Mouse (Mus musculus) kidney, adult 8-10 months (tissue): ENCODE data around the gene Ado.

ENCODE experiments used
- DNase-seq, 2 experiments: peaks; one replicate each; pipeline ENCODE4 v3.0.0; 2022

Ado gene

GRCm38 (mm10) chr10:67548877-67549731 lies at the start of gene Ado:
Gene Ado (minus strand): TSS chr10:67548955.
- DNase-seq: peak; percentile 83 to 86

- DNase-seq: no peak
Observed at GRCm38 (mm10) chr10:67595278-67595677, 46.5 kb upstream of the Ado start.

- no peak for DNase-seq
Observed at GRCm38 (mm10) chr10:67585873-67586610, 37.3 kb upstream of the Ado start.

- no peak for DNase-seq
Observed at GRCm38 (mm10) chr10:67581698-67582285, 33.0 kb upstream of the Ado start.

GRCm38 (mm10) chr10:67579830-67580229 lies 31.1 kb upstream of the Ado start:
- no peak for DNase-seq

- DNase-seq: no peak
Observed at GRCm38 (mm10) chr10:67573310-67573709, 24.6 kb upstream of the Ado start.

GRCm38 (mm10) chr10:67571443-67571842 lies 22.7 kb upstream of the Ado start:
- no peak for DNase-seq

GRCm38 (mm10) chr10:67569539-67569938 lies 20.8 kb upstream of the Ado start:
- no peak for DNase-seq

- no peak for DNase-seq
Observed at GRCm38 (mm10) chr10:67566104-67566503, 17.3 kb upstream of the Ado start.

- DNase-seq: no peak
Observed at GRCm38 (mm10) chr10:67564509-67564908, 15.8 kb upstream of the Ado start.

- DNase-seq: no peak
Observed at GRCm38 (mm10) chr10:67561185-67561584, 12.4 kb upstream of the Ado start.

GRCm38 (mm10) chr10:67559765-67560394 lies 11.1 kb upstream of the Ado start:
- DNase-seq: no peak

GRCm38 (mm10) chr10:67558053-67558452 lies 9.3 kb upstream of the Ado start:
- no peak for DNase-seq

GRCm38 (mm10) chr10:67548261-67548854 lies 397 bp downstream of the Ado start:
- DNase-seq: peak in 1 of 2 experiments; percentile 47

GRCm38 (mm10) chr10:67547850-67548260 lies 900 bp downstream of the Ado start:
- no peak for DNase-seq

GRCm38 (mm10) chr10:67540591-67540990 lies 8.2 kb downstream of the Ado start:
- no peak for DNase-seq

- DNase-seq: no peak
Observed at GRCm38 (mm10) chr10:67539401-67539730, 9.4 kb downstream of the Ado start.

- DNase-seq: no peak
Observed at GRCm38 (mm10) chr10:67538585-67539400, 10.0 kb downstream of the Ado start.

- no peak for DNase-seq
Observed at GRCm38 (mm10) chr10:67538106-67538505, 10.6 kb downstream of the Ado start.

- peak; percentile 89 to 93 for DNase-seq
Observed at GRCm38 (mm10) chr10:67537151-67537994, 11.4 kb downstream of the Ado start.

- no peak for DNase-seq
Observed at GRCm38 (mm10) chr10:67536621-67537141, 12.1 kb downstream of the Ado start.
